Mouse (Mus musculus) forebrain, embryonic 14.5 days (tissue): ENCODE data around the gene Ifnlr1. TPM values are rescaled to one million over a fixed set of nuclear protein-coding genes. Genes with fewer than 3 reads are reported as not detected.

Experiments
- ATAC-seq: fragments of 200-750 bp; cut with Nextera tagmentation; 2 replicates; pipeline ENCODE4 v1.8.0; 2017; ENCODE audit warnings: mild to moderate bottlenecking, moderate library complexity
- DNase-seq: peaks from one replicate; pipeline ENCODE4 v3.0.0-alpha.2; 2015; ENCODE audit warnings: low spot score
- H3K27ac ChIP-seq: fragments of 300-500 bp; sonication (generic); 2 replicates; pipeline ENCODE4 v1.5.1; 2014; ENCODE audit warnings: low read depth, mild to moderate bottlenecking, control low read depth, low read length, moderate library complexity
- H3K27me3 ChIP-seq: fragments of 300-500 bp; sonication (generic); replicated peaks from 2 replicates; pipeline ENCODE4 v1.6.1; 2014; ENCODE audit warnings: low read length, control low read depth, mixed read lengths; ENCODE audit not compliant: control insufficient read depth, insufficient read depth
- H3K36me3 ChIP-seq: fragments of 300-500 bp; sonication (generic); 2 replicates; pipeline ENCODE4 v1.6.1; 2014; ENCODE audit warnings: low read length, control low read depth; ENCODE audit not compliant: control insufficient read depth, insufficient read depth
- H3K4me1 ChIP-seq: fragments of 300-500 bp; sonication (generic); 2 replicates; pipeline ENCODE4 v1.6.1; 2014; ENCODE audit warnings: antibody characterized with exemption, low read length, control low read depth; ENCODE audit not compliant: control insufficient read depth, insufficient read depth
- H3K4me2 ChIP-seq: fragments of 300-500 bp; sonication (generic); 2 replicates; pipeline ENCODE4 v1.6.1; 2014; ENCODE audit warnings: mild to moderate bottlenecking, control low read depth, low read length
- H3K4me3 ChIP-seq: fragments of 300-500 bp; sonication (generic); 2 replicates; pipeline ENCODE4 v1.5.1; 2014; ENCODE audit warnings: low read depth, low read length, control low read depth
- H3K9ac ChIP-seq: fragments of 300-500 bp; sonication (generic); 2 replicates; pipeline ENCODE4 v1.6.1; 2014; ENCODE audit warnings: mild to moderate bottlenecking, low read length, control low read depth, moderate library complexity
- H3K9me3 ChIP-seq: fragments of 300-500 bp; sonication (generic); replicated peaks from 2 replicates; pipeline ENCODE4 v1.6.1; 2016; ENCODE audit warnings: low read length, control low read depth, mixed read lengths; ENCODE audit not compliant: control insufficient read depth
- WGBS: fragments of 180-500 bp; shearing (Covaris S2); extraction: QIAGEN DNeasy Blood & Tissue Kit; methylation state at CpG from one replicate; pipeline ENCODE4 v1.1.7; 2014; 5-methylcytosine and 5-hydroxymethylcytosine counted together
- polyA plus RNA-seq: library from polyadenylated mRNA; unstranded; fragments of >200 nt; fragmentation: Nextera tagmentation; extraction: Ambion mirVana; gene quantifications from 2 replicates; pipeline ENCODE4 v1.2.1, GENCODE M21; 2014

The Ifnlr1 gene
- polyA plus RNA-seq, 1 experiment from 2014 or later, result 0.15 TPM

DNA sequence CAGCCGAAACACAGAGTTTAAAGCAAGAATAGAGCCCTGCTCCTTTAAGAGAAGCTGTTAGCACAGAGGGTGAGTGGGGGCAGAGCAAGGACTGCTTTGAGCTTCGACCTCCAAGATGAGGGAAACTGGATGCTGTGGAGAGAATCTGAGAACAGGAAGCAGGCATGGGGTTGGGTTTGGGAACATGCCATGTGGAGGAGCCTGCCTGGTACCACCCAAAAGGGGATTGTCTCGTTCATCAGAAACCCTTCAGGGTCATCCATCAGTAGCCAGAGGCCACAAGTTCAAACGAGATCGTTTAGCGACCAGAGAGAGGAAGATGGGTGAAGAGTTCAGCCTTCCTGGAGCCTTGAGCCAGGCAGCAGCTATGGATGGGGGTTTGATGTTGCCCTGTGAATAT, 57.4 kb downstream of the Ifnlr1 start:
- WGBS, result 66% methylated on average over 6 of the region's 6 CpGs
- ATAC-seq, result no peak
- no peak overlapping the region for H3K27ac ChIP-seq

DNA sequence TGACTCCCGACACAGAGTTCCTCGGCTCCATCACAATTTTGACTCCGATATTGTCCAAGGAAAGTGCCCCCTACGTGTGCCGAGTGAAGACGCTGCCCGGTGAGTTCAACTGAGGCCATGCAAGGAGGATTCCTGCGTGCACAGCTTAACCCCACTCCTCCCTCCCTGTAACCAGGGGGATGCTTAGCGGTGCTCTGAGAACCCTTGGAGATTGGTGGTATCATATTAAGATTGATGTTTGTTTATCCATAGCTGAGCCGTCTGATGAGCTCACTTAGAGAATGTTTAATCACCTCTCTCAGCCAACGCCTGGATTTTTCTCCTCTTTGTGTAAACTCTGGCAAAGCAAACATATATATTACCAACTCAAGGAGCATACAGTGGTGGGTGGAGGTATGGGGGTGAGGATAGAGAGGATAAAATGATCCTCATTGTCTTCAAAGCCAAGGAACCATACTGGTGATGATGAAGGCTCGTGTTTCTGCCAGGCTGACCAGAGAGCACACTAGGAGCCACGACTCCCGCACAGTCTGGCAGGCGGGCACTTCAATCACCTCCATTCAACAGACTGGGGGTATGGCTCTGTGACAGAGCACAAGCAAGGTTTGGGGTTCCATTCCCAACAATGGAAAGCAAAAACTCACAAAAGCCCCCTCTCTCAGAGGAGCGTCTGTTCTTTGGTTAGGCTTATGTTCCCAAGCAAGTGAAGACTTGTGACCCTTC, 58.8 kb downstream of the Ifnlr1 start:
- H3K4me3 ChIP-seq, result no peak overlapping the region
- H3K4me2 ChIP-seq, result no peak overlapping the region
- no peak for DNase-seq
- H3K27me3 ChIP-seq, result no peaks in the 10 kb centered on the region
- no peaks in the 10 kb centered on the region for H3K4me1 ChIP-seq
- 72% methylated on average over 16 of the region's 16 CpGs for WGBS
- H3K9me3 ChIP-seq, result no peaks in the 10 kb centered on the region
- H3K27ac ChIP-seq, result no peak overlapping the region
- no peaks in the 10 kb centered on the region for H3K36me3 ChIP-seq
- no peak for ATAC-seq
- no peak overlapping the region for H3K9ac ChIP-seq

More for the DNA sequence above, 57.4 kb downstream of the Ifnlr1 start:
- Histone ChIP-seq H3K9ac (no peak overlapping the region), H3K27me3 (no peaks in the 10 kb centered on the region), H3K36me3 (no peaks in the 10 kb centered on the region), H3K9me3 (no peaks in the 10 kb centered on the region), H3K4me3 (no peak overlapping the region), H3K4me2 (no peak overlapping the region), H3K4me1 (no peaks in the 10 kb centered on the region)
- no peak for DNase-seq

GRCm38 (mm10) chr4:135745613-135746012, 59.5 kb downstream of the Ifnlr1 start:
- no peaks in the 10 kb centered on the region for H3K36me3 ChIP-seq
- no peaks in the 10 kb centered on the region for H3K9me3 ChIP-seq
- H3K9ac ChIP-seq, result no peak overlapping the region
- no peak overlapping the region for H3K4me3 ChIP-seq
- WGBS, result 81% methylated on average over 10 of the region's 10 CpGs
- no peaks in the 10 kb centered on the region for H3K27me3 ChIP-seq
- no peak for DNase-seq
- ATAC-seq, result no peak
- H3K27ac ChIP-seq, result no peak overlapping the region
- no peaks in the 10 kb centered on the region for H3K4me1 ChIP-seq
- no peak overlapping the region for H3K4me2 ChIP-seq

- WGBS, result 80% methylated on average over 8 of the region's 8 CpGs
- Histone ChIP-seq H3K4me3 (no peak overlapping the region), H3K27ac (no peak overlapping the region), H3K9ac (no peak overlapping the region), H3K9me3 (0 out of 2 replicates have a peak, but pooled peaks cover 3% of the 10 kb centered on the region), H3K27me3 (no peaks in the 10 kb centered on the region), H3K4me1 (no peaks in the 10 kb centered on the region), H3K36me3 (no peaks in the 10 kb centered on the region), H3K4me2 (no peak overlapping the region)
- ATAC-seq, result no peak
- DNase-seq, result no peak
These were observed 64.8 kb downstream of the Ifnlr1 start for GRCm38 (mm10) chr4:135750896-135751295.

GRCm38 (mm10) chr4:135752106-135752778, 66.2 kb downstream of the Ifnlr1 start:
- 86% methylated on average over 7 of the region's 7 CpGs for WGBS

DNA sequence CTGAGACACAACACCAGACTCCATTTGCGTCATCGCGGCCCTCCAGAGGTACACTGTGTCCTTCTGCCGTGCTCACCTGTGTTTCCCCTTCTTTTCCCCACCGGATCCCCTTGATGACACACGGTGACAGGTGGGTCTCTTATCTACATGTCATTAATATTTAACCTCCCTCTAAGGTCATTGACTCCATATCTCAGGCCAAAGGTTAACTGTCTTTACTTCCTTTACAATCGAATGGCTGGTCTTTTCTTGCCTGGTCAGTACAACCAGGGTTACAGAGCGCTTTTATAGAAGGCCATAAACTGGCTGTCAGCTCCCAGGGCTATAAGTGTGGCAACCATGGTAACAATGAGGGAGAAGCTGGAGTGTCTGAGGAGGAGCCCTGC, 66.7 kb downstream of the Ifnlr1 start:
- 94% methylated on average over 8 of the region's 8 CpGs for WGBS
- H3K27me3 ChIP-seq, result no peaks in the 10 kb centered on the region
- H3K4me1 ChIP-seq, result no peaks in the 10 kb centered on the region
- H3K9me3 ChIP-seq, result 0 out of 2 replicates have a peak, but pooled peaks cover 3% of the 10 kb centered on the region
- no peak overlapping the region for H3K4me2 ChIP-seq
- no peak overlapping the region for H3K4me3 ChIP-seq
- ATAC-seq, result no peak
- H3K9ac ChIP-seq, result no peak overlapping the region
- H3K27ac ChIP-seq, result no peak overlapping the region
- H3K36me3 ChIP-seq, result no peaks in the 10 kb centered on the region
- DNase-seq, result no peak

More at GRCm38 (mm10) chr4:135752106-135752778, 66.2 kb downstream of the Ifnlr1 start:
- no peak for ATAC-seq
- Histone ChIP-seq H3K27me3 (no peaks in the 10 kb centered on the region), H3K9ac (no peak overlapping the region), H3K4me3 (no peak overlapping the region), H3K36me3 (no peaks in the 10 kb centered on the region), H3K9me3 (0 out of 2 replicates have a peak, but pooled peaks cover 3% of the 10 kb centered on the region), H3K27ac (no peak overlapping the region), H3K4me2 (no peak overlapping the region), H3K4me1 (no peaks in the 10 kb centered on the region)
- DNase-seq, result no peak

Other genes starting within 250 kb of the Ifnlr1 start
- gene Stpg1, start 191.5 kb upstream of the Ifnlr1 start, polyA plus RNA-seq, result 0.19 TPM in 2 replicates
- 5.3 and 6.4 TPM in 2 replicates for gene Nipal3, start 191.2 kb upstream of the Ifnlr1 start, polyA plus RNA-seq
- gene Grhl3, start 112.7 kb upstream of the Ifnlr1 start, polyA plus RNA-seq, result 0.55 and 0.62 TPM in 2 replicates
- gene Il22ra1, start 41.9 kb downstream of the Ifnlr1 start, polyA plus RNA-seq, result not detected in 2 replicates
- 0.17 and 0.22 TPM in 2 replicates for gene Myom3, start 73.4 kb downstream of the Ifnlr1 start, polyA plus RNA-seq
- gene Srsf10, start 169.5 kb downstream of the Ifnlr1 start, polyA plus RNA-seq, result 259 and 304 TPM in 2 replicates
- 162 and 165 TPM in 2 replicates for gene Pnrc2, start 187.6 kb downstream of the Ifnlr1 start, polyA plus RNA-seq
- 0.05 and 0.10 TPM in 2 replicates for gene Cnr2, start 209.1 kb downstream of the Ifnlr1 start, polyA plus RNA-seq
- gene Fuca1, start 234.4 kb downstream of the Ifnlr1 start, polyA plus RNA-seq, result 53.1 and 60.7 TPM in 2 replicates